Mouse (Mus musculus): ENCODE measurements around the gene Ugcg. TPM values are rescaled to one million over a fixed set of nuclear protein-coding genes. Genes with fewer than 3 reads are reported as not detected.
"Not testable (repeated sequence)": the region's sequence is repeated elsewhere in the genome, so short reads cannot be mapped to it uniquely, and the experiment has no call there.

Gene Ugcg
- total RNA-seq, 4 experiments from 2014 or later, result 62.9 to 68.4 (median 66.4) TPM

- no peak for DNase-seq (ENCODE audit: low spot score in 2 of 2)
Measured at GRCm38 (mm10) chr4:59257866-59258265, 68.8 kb downstream of the Ugcg start.

GRCm38 (mm10) chr4:59258771-59259170 is 69.7 kb downstream of the Ugcg start:
- no peak for DNase-seq (ENCODE audit: low spot score in 2 of 2)

GRCm38 (mm10) chr4:59259806-59260205 is 70.7 kb downstream of the Ugcg start:
- no peak for DNase-seq (ENCODE audit: low spot score in 2 of 2)

GRCm38 (mm10) chr4:59260871-59261515 is 71.9 kb downstream of the Ugcg start:
- no peak for DNase-seq (ENCODE audit: low spot score in 2 of 2)

GRCm38 (mm10) chr4:59261582-59261981 is 72.5 kb downstream of the Ugcg start:
- DNase-seq (ENCODE audit: low spot score in 2 of 2), result not testable (repeated sequence)

- DNase-seq (ENCODE audit: low spot score in 2 of 2), result no peak
Measured at GRCm38 (mm10) chr4:59262156-59262555, 73.1 kb downstream of the Ugcg start.

GRCm38 (mm10) chr4:59263418-59263817 is 74.4 kb downstream of the Ugcg start:
- DNase-seq (ENCODE audit: low spot score in 2 of 2), result no peak

- no peak for DNase-seq (ENCODE audit: low spot score in 2 of 2)
Measured at GRCm38 (mm10) chr4:59264611-59265095, 75.6 kb downstream of the Ugcg start.

- no peak for DNase-seq (ENCODE audit: low spot score in 2 of 2)
Measured at GRCm38 (mm10) chr4:59265182-59265581, 76.1 kb downstream of the Ugcg start.

GRCm38 (mm10) chr4:59265631-59266030 is 76.6 kb downstream of the Ugcg start:
- no peak for DNase-seq (ENCODE audit: low spot score in 2 of 2)

Other genes with a start within 250 kb of the Ugcg start
- gene Zkscan16, start 245.6 kb upstream of the Ugcg start, total RNA-seq (2022), result 10 to 100 TPM; 56.0 to 63.3 (median 58.3) TPM
- 1 to 10 TPM; 1.6 to 3.4 (median 3.1) TPM for gene Ptgr1, start 202.1 kb upstream of the Ugcg start, total RNA-seq (2022)
- 1 to 10 TPM; 5.5 to 8.9 (median 6.1) TPM for gene Dnajc25, start 194.2 kb upstream of the Ugcg start, total RNA-seq (2022)
- 1 to 10 TPM in 3 of 4 experiments, not detected in 1; 1.3 to 2.6 (median 1.5) TPM for gene Gm20503, start 186.0 kb upstream of the Ugcg start, total RNA-seq (2022)
- 10 to 100 TPM; 85.8 to 90.6 (median 88.2) TPM for gene Gng10, start 154.2 kb upstream of the Ugcg start, total RNA-seq (2022)
- not detected for gene AI481877, start 50.3 kb upstream of the Ugcg start, total RNA-seq (2022)
- gene Susd1, start 249.4 kb downstream of the Ugcg start, total RNA-seq (2022), result 10 to 100 TPM in 2 of 4 experiments, 1 to 10 TPM in 2; 8.3 to 11.1 (median 10.1) TPM